Mouse (Mus musculus) spleen, adult 2 months (tissue): ENCODE measurements around the gene Sp1. TPM values are rescaled to one million over a fixed set of nuclear protein-coding genes. Genes with fewer than 3 reads are reported as not detected.

Source experiments
- DNase-seq, 2 experiments: peaks; one replicate each; pipeline versions ENCODE4 v3.0.0 to v3.0.0-alpha.2; 2012 to 2021; ENCODE audit warnings: low spot score in 2 of 2, low read depth in 1 of 2
- H3K27ac ChIP-seq: fragments of 200-500 bp; 2 replicates; pipeline ENCODE4 v1.5.1; 2012; ENCODE audit warnings: low read length, inconsistent platforms; ENCODE audit not compliant: insufficient read depth
- H3K27me3 ChIP-seq: fragments of 200-500 bp; 2 replicates; pipeline ENCODE4 v1.6.1; 2012; ENCODE audit warnings: mild to moderate bottlenecking, moderate library complexity, low read length, inconsistent platforms; ENCODE audit not compliant: control insufficient read depth, insufficient read depth
- H3K36me3 ChIP-seq: fragments of 200-500 bp; 2 replicates; pipeline ENCODE4 v1.6.1; 2012; ENCODE audit warnings: mild to moderate bottlenecking, low read length, inconsistent platforms; ENCODE audit not compliant: control insufficient read depth, insufficient read depth
- H3K4me1 ChIP-seq: fragments of 200-500 bp; 2 replicates; pipeline ENCODE4 v1.6.1; 2011; ENCODE audit warnings: inconsistent platforms; ENCODE audit not compliant: control insufficient read depth, insufficient read depth, insufficient read length
- H3K4me3 ChIP-seq: fragments of 200-500 bp; 2 replicates; pipeline ENCODE4 v1.5.1; 2011; ENCODE audit warnings: mild to moderate bottlenecking, inconsistent platforms; ENCODE audit not compliant: insufficient read depth, insufficient read length; ENCODE audit errors: extremely low read depth
- CTCF ChIP-seq: fragments of 200-500 bp; IDR thresholded peaks from 2 replicates; pipeline ENCODE4 v1.5.1; 2011; ENCODE audit warnings: mild to moderate bottlenecking, inconsistent platforms; ENCODE audit not compliant: insufficient read depth, insufficient read length, insufficient replicate concordance; ENCODE audit errors: extremely low read depth
- POLR2A ChIP-seq: fragments of 200-500 bp; IDR thresholded peaks from 2 replicates; pipeline ENCODE4 v1.6.1; 2011; ENCODE audit warnings: low read depth, low read length, inconsistent platforms
- WGBS: fragments of 180-500 bp; shearing (Covaris S2); methylation state at CpG from one replicate; pipeline ENCODE4 v1.1.7; 2018; 5-methylcytosine and 5-hydroxymethylcytosine counted together
- polyA plus RNA-seq: library from polyadenylated mRNA; depleted of rRNA; stranded (reverse); fragments of >200 nt; gene quantifications from 2 replicates; pipeline ENCODE4 v1.2.3, GENCODE M21; 2012

Gene Sp1
- polyA plus RNA-seq, 1 experiment = 22.7 TPM

DNA sequence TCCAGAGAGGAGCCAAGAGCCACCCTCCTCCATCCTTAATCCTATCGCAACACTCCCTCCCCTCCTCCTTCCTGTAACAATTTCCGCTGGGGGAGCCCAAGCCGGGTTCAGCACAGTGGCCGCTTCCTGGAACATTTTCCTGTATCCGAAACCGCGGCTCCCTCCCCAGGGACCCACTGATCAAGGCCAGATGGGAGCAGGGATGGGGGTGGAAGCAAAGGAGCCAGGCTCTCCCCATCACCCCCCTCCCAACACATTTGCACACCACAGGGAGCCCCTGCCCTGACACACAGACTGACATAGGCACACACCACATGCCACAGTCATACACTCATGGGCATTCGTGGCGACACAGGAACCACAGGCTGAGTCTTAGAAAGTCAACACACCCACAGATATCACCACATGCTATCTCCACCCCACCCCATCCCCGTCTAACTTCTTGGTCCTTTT lies 28.1 kb upstream of the Sp1 start:
- 3% methylated on average over 10 of the region's 10 CpGs for WGBS
- no peak for DNase-seq
- TF ChIP-seq POLR2A = no peak
- no peak for TF ChIP-seq CTCF
- Histone ChIP-seq H3K27me3 (no peaks in the 10 kb centered on the region), H3K4me1 (no peaks in the 10 kb centered on the region; the same call in 1 of the 2 replicates), H3K36me3 (no peaks in the 10 kb centered on the region), H3K4me3 (no peak overlapping the region), H3K27ac (no peak overlapping the region)

DNA sequence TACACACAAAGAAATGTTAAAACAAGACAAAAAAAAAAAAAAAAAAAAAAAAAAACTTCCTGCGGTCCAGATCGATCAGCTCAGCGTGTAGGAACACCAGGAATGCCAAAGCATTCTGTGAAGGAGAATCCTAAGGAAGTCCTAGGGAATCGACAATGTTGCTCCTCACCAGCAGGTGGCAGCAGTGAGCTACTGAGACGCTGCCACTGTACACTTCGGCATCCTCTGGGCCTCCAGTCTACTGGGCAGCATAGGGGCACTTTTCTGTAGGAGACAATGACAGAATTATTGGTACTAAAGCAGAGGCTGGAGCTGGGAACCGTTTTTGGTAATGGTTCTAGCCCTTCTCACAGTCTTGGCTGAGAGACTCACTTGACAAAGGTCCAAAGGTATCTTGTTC lies 24.4 kb upstream of the Sp1 start:
- 0% methylated on average over 7 of the region's 7 CpGs for WGBS
- H3K27me3 ChIP-seq = no peaks in the 10 kb centered on the region
- no peak overlapping the region for H3K27ac ChIP-seq

GRCm38 (mm10) chr15:102383671-102384070 lies 22.3 kb upstream of the Sp1 start:
- DNase-seq = no peak
- TF ChIP-seq POLR2A = no peak
- no peak for TF ChIP-seq CTCF
- Histone ChIP-seq H3K27me3 (no peaks in the 10 kb centered on the region), H3K4me3 (no peak overlapping the region), H3K4me1 (no peaks in the 10 kb centered on the region), H3K36me3 (no peaks in the 10 kb centered on the region), H3K27ac (no peak overlapping the region)
- WGBS = 82% methylated on average over 6 of the region's 6 CpGs

More for the DNA sequence above, 24.4 kb upstream of the Sp1 start:
- Histone ChIP-seq H3K36me3 (no peaks in the 10 kb centered on the region), H3K4me3 (no peak overlapping the region), H3K4me1 (no peaks in the 10 kb centered on the region; the same call in 1 of the 2 replicates)
- DNase-seq = peak; percentile 34 to 67
- TF ChIP-seq CTCF (peak; percentile 93; the same call in 1 of the 2 replicates), POLR2A (no peak)

DNA sequence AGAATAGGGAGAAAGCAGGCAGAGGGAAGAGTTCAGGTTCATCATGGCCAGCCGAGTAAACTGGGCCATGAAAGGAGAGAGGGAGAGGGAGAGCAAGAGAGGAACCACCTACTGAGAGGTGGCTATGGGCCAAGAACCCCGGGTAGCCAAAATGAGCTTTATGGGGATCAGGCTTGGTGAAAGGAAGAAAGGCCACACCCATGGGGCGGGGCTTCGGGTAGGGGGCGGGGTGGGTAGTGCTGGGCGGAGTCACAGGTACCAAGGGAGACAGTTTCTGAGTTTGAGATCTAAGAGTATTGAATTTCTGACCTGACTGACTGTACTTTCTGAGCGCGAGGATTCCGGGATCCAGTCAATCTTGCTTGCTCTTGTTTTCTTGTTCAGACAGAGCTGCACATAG lies 19.3 kb upstream of the Sp1 start:
- H3K27me3 ChIP-seq = no peaks in the 10 kb centered on the region
- no peaks in the 10 kb centered on the region for H3K4me1 ChIP-seq
- TF ChIP-seq POLR2A (no peak), CTCF (no peak)
- H3K4me3 ChIP-seq = no peak overlapping the region
- WGBS = 56% methylated on average over 9 of the region's 9 CpGs
- H3K36me3 ChIP-seq = no peaks in the 10 kb centered on the region
- no peak overlapping the region for H3K27ac ChIP-seq
- no peak for DNase-seq

- no peaks in the 10 kb centered on the region for H3K36me3 ChIP-seq
- TF ChIP-seq POLR2A = no peak
- no peak for TF ChIP-seq CTCF
- no peaks in the 10 kb centered on the region for H3K27me3 ChIP-seq
- no peak overlapping the region for H3K27ac ChIP-seq
- H3K4me3 ChIP-seq = no peak overlapping the region
- H3K4me1 ChIP-seq = no peaks in the 10 kb centered on the region; the same call in 1 of the 2 replicates
- 68% methylated on average over 3 of the region's 3 CpGs for WGBS
- no peak for DNase-seq
These were observed 17.0 kb upstream of the Sp1 start for GRCm38 (mm10) chr15:102388942-102389341.

DNA sequence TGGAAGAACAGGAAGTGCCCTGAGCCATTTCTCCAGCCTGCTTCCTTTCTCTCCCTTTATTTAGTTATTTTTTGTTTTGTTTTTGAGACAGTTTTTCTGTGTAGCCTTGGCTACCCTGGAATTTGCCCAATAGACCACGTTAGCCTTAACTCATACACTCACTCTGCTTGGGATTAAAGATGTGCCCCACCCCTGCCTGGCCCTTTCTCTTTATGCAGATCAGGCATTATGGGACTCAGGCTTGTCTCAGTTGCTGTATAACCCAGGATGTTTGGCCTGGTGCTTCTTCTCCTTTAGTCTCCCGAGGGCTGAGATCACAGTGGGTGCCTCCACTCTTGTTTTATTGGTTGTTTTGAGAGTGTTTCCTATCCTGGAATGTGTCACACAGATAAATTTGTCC lies 13.4 kb upstream of the Sp1 start:
- WGBS = 64% methylated on average over 2 of the region's 2 CpGs

GRCm38 (mm10) chr15:102393584-102394014 lies 12.3 kb upstream of the Sp1 start:
- TF ChIP-seq POLR2A (no peak), CTCF (no peak)
- peak in 1 of 2 experiments; percentile 34 for DNase-seq
- H3K27ac ChIP-seq = no peak overlapping the region
- H3K36me3 ChIP-seq = no peaks in the 10 kb centered on the region
- no peak overlapping the region for H3K4me3 ChIP-seq
- H3K27me3 ChIP-seq = no peaks in the 10 kb centered on the region
- no peaks in the 10 kb centered on the region; the same call in 1 of the 2 replicates for H3K4me1 ChIP-seq

More for the DNA sequence above, 13.4 kb upstream of the Sp1 start:
- TF ChIP-seq CTCF (no peak), POLR2A (no peak)
- no peak for DNase-seq
- no peaks in the 10 kb centered on the region; the same call in 1 of the 2 replicates for H3K4me1 ChIP-seq
- no peaks in the 10 kb centered on the region for H3K36me3 ChIP-seq
- no peaks in the 10 kb centered on the region for H3K27me3 ChIP-seq
- peak overlapping the region; percentile 38; the same call in 1 of the 2 replicates for H3K27ac ChIP-seq
- no peak overlapping the region for H3K4me3 ChIP-seq

DNA sequence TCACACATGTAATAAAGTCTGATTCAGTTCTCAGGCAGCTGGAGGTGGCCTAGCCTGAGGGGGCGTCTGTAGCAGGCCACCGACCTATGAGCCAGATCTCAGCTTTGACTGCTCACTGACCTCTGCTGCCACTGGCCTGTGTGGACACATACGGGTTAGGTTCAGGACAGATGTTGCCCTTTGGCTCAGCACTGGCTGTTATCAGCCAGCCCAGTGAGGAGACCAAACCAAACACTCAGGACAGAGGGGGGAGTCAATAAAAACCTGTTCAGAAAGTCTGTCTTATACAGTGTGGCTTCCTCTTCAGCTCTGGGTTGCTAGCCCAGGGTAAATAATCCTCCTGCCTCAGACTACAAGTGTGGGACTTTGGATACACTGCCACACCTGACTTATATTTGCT lies 10.9 kb upstream of the Sp1 start:
- no peaks in the 10 kb centered on the region for H3K27me3 ChIP-seq
- no peaks in the 10 kb centered on the region; the same call in 1 of the 2 replicates for H3K4me1 ChIP-seq
- no peak overlapping the region for H3K27ac ChIP-seq
- no peaks in the 10 kb centered on the region for H3K36me3 ChIP-seq
- DNase-seq = no peak
- 74% methylated on average over 3 of the region's 3 CpGs for WGBS
- H3K4me3 ChIP-seq = no peak overlapping the region
- TF ChIP-seq CTCF (no peak), POLR2A (no peak)
